Mouse (Mus musculus) common myeloid progenitor, adult 5-6 weeks (primary cell): Measurements from ENCODE around the gene Smug1. TPM values are rescaled to one million over a fixed set of nuclear protein-coding genes. Genes with fewer than 3 reads are reported as not detected.

Experiments used
- ATAC-seq: replicated peaks from 2 replicates; pipeline ENCODE4 v1.8.0; 2016; ENCODE audit warnings: low read depth, mild to moderate bottlenecking, moderate TSS enrichment, inconsistent platforms; ENCODE audit not compliant: poor library complexity, severe bottlenecking
- total RNA-seq: library from RNA; stranded (forward); fragments of 200-1000, 187-1606 nt; gene quantifications from 2 replicates; pipeline ENCODE4 v1.2.3, GENCODE M21; 2017

The Smug1 gene
- total RNA-seq, 1 experiment from 2014 or later, result 4.9 TPM

DNA sequence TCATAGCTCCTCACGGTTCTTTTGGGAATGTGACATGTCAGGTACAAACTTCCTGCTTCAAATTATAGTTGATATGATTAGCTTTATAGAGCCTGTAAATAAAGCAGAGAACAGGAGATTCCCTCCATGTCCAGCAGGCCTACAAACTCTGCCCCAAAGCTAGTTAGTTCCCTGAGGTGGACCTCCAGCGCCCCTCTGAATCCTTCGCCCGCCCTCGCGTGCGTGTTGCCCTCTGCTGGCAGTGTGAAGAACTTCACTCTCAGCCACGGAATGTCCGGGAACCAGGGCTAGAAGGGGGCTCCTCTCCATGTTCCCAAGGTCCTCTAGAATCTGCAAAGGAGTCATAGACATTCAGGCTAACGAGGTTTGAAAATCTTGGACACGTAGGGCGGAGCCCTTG lies 11.2 kb upstream of the Smug1 start:
- ATAC-seq, result peak; percentile 52

GRCm38 (mm10) chr15:103177611-103178041 lies 10.7 kb upstream of the Smug1 start:
- ATAC-seq, result no peak

GRCm38 (mm10) chr15:103176874-103177421 lies 10.1 kb upstream of the Smug1 start:
- peak; percentile 77 for ATAC-seq

GRCm38 (mm10) chr15:103173251-103173650 lies 6.4 kb upstream of the Smug1 start:
- ATAC-seq, result no peak

DNA sequence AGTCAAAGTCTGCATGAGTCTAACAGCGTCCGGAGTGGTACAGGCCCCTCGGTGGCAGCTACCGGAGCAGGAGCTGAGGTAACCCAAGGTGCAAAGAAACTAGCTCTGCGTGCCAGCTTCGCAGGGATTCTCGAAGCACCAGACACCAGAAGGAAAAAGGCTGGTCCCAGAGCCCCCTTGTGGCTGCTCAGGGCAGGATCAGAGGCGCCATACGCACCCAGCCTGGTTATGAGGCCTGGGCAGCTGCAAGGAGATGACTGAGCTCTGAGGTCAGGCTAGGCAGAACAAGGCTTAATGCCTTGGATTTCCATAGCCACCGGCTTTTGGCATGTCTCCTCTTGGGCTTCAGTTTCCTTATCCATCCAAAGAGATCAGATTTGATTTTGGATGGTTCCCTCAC lies 5.6 kb upstream of the Smug1 start:
- peak; percentile 57 for ATAC-seq

DNA sequence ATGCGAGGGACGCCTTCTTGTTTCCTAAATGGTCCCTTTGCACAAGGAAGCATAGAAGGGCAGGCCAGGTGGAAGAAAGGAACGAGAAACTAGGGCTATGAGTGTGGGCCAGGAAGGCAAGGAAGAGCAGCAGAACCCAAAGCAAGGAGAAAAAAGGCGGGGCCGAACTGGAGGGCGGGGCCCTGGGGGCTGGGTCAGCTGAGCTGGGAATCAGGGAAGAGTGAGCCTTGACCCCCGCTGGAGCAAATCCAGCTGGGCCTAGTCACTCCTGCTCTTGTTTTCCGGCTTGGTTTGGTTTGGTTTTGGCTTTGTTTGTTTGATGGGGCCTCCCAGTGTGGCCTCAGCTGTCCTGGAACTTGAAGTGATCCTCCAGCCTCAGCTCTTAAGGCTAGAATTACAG lies 4.4 kb upstream of the Smug1 start:
- no peak for ATAC-seq

- ATAC-seq, result no peak
Measured at GRCm38 (mm10) chr15:103170316-103170679, 3.4 kb upstream of the Smug1 start.

- ATAC-seq, result no peak
Measured at GRCm38 (mm10) chr15:103169612-103170315, 2.9 kb upstream of the Smug1 start.

DNA sequence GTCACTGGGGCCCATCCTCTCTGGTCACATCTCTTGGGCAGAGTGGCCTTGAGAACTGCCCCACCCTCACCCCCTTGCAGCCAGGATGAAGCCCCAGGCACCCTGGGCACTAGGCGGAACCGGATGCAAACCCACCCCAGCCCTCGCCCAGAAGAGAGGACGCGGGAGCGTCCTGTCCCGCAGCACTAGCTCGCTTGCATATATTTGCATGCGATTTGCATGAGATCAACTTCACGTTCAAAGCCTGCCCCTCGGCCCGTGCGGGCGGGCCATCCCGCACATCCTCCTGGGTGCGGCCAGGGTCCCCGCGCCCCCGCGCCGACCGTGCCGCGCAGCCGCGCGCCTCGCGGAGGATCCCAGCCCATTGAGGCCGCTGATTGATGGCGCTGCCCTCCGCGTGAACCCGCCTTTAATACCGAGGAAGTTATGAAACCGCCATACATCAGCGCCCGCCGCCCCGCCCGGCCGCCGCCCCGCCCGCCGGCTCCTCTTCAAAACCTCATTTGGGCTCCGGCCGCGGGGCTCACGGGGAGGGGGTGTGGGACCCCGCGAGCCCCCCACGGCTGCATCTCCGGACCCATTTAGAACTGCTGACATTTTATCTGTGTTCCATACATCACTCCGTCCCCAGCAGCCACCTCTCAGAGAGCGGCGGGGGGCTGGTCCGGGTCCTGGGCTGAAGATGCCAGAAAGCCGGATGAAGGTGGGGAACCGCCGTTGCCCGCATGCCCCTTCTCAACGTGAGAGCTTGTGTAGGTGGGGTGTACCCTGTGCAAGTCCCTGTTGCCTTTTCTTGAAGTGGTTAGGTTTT lies 2.1 kb upstream of the Smug1 start:
- peak; percentile 37; the same call in 1 of the 2 replicates for ATAC-seq

DNA sequence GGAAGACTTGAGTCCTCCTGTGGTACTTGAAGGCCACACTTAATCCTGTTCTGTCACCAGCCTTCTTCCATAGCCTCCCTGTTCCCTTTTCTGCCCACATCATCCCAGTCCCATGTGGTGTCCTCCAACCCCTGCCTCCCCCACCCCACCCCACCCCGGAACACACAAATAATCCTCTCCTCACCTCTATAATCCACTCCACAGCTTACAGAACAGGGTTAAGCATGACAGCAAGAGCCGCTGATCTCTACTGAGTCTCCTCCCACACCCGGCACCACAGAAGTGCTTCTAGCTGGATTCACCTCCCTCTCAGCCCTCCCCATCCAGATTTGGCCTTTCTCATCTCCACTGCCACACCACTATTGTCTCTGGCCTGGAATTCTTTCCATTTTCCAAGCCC lies 894 bp upstream of the Smug1 start:
- ATAC-seq, result no peak

- no peak for ATAC-seq
Measured at GRCm38 (mm10) chr15:103165924-103166323, 968 bp downstream of the Smug1 start.

DNA sequence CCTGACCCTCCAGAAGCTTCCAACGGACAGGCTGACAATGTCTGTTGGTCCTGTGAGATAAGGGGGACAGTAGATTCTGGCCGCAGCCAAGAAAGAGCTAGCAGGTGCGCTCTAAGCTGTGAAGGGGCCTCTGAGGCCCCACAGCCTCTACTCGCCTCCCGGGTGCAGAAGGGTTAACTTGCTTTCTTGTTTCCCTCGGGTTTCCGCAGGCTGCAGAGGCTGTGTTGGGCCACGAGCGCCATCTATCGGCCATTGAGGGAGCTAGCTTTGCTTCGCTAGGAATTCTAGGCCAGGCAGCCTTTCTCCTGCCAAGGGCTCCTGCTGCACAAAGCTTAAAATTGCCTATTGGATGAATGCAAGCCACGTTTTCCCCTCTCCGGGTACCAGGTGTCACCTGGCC lies 1.5 kb downstream of the Smug1 start:
- ATAC-seq, result peak; percentile 68

GRCm38 (mm10) chr15:103163182-103163919 lies 3.5 kb downstream of the Smug1 start:
- ATAC-seq, result peak; percentile 86

- no peak for ATAC-seq
Measured at GRCm38 (mm10) chr15:103157585-103157984, 9.3 kb downstream of the Smug1 start.

DNA sequence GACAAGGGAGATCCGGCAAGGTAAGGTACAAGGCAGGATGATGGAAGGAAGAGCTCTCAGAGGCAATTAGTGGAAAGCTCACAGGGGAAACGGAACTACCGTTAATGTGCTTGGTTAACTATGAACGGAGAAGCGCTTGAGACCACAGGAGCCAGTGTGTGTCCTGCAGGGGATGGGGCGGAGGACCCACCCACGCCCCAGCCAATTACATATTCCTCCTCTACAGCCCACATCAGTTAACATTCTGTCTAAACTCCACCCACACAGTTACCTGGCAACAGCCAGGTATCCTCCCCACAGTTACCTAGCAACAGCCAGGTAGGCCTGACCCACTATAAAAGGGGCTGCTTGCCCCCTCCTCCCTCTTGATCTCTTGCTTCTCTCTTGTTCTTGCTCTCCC lies 10.0 kb downstream of the Smug1 start:
- no peak for ATAC-seq

DNA sequence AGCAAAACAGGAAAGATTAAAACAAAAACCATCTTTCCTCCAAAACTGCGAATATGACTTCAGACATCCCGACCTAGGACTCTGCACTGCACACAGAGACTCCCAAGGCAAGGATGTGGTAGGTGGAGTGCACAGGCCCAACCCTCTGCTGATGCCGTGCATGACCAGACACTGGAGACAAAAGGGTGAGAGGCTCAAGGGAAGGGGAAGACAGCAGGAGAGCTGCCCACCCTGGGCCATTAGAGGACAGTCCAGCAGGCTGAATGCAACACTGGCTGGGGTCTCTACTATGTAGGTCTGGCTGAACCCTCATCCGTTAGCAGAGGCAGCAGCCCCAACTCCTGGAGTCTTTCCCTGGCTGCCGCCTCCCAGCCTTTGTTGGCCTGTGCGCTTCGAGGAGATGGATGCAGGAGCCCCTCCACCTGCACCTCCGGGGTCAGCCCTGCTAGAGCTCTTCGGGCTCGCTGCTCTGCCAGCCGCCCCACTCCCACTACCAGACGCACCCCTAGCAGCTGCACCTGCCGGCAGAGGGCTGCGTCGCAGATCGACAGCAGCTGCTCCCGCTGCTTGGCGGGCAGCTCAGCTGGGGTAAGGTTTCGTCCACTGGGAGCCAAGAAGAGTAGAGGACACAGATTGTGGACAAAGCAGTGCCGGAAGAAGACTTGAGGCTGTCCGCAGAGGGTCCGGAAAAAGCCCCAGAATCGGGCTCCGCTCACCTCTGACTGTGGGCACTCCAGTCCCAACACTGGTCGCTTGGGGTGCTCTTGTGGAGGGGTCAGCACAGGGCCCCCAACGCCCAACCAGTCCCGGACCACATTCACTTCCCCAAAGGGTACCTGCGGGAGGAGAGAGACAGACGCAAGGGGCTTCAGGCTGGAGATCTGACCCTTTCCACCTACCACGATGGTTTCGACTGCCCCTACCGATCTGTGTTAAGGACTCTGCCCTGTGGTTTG lies 11.2 kb downstream of the Smug1 start:
- no peak for ATAC-seq

GRCm38 (mm10) chr15:103152890-103153610 lies 13.8 kb downstream of the Smug1 start:
- peak; percentile 76 for ATAC-seq

- ATAC-seq, result 0 out of 2 replicates have a peak, but pooled peaks have one; percentile 39
Measured at GRCm38 (mm10) chr15:103152371-103152770, 14.5 kb downstream of the Smug1 start.

DNA sequence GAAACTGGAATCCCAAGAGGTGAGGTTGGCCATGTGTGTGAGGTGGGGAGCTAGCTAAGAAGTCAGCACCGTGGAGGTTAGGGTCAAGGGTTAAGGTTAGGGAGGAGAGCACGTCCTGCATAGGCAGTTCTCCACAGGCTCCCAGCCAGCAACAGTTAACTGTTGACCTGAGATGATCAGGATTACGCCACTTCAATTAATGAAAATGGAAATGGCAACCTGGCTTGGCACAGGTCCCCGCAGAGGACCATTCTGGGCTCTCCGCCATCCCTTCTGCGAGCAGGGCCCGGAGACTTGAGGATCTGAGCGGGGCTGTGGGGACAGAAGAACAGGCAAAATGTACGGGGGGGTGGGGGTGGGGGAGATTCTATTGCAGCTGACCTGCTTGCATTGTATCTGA lies 19.1 kb downstream of the Smug1 start:
- ATAC-seq, result no peak
